Mouse (Mus musculus) layer of hippocampus, postnatal 36 days (tissue): ENCODE results near the gene Polg. TPM values are rescaled to one million over a fixed set of nuclear protein-coding genes. Genes with fewer than 3 reads are reported as not detected.

Experiments used
- DNase-seq, 2 experiments: peaks; one replicate each; pipeline ENCODE4 v3.0.0; 2022
- total RNA-seq, 2 experiments: library from RNA; stranded (reverse); gene quantifications; 2 replicates each; pipeline ENCODE4 v1.2.3; 2021

The Polg gene
- total RNA-seq: 10 to 100 TPM; 87.0 to 90.7 TPM

GRCm38 (mm10) chr7:79466053-79466901 is at the start of gene Polg:
Gene Polg (minus strand): TSS chr7:79466362.
- DNase-seq: peak; percentile 100

- DNase-seq: no peak
Observed at GRCm38 (mm10) chr7:79515861-79516260, 49.7 kb upstream of the Polg start.

DNA sequence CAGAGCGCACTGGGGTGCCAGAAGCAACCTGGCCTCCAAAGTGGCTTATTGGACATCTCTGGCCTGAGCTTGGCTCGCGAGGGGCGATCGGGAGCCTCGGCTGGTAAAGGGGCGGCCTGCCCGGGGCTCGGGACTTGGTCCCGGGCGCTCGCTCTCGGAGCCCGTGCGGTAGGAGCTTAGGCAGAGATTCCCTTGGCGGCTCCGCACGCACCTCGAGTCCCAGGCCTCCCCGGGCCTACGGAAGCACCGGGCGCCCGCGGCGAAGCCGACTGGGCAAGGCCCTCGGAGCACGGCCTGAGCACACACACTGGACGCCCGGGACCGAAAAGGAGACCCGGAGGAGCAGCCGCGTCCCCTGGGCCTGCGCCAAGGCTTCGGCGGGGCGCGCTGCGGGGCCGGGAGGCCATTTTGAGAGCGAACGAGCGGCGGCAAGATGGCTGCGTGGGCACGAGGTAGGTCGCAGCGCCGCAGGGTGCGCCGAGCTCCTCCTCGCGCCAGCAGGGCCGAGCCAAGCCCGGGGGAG is 49.1 kb upstream of the Polg start:
- DNase-seq: no peak

DNA sequence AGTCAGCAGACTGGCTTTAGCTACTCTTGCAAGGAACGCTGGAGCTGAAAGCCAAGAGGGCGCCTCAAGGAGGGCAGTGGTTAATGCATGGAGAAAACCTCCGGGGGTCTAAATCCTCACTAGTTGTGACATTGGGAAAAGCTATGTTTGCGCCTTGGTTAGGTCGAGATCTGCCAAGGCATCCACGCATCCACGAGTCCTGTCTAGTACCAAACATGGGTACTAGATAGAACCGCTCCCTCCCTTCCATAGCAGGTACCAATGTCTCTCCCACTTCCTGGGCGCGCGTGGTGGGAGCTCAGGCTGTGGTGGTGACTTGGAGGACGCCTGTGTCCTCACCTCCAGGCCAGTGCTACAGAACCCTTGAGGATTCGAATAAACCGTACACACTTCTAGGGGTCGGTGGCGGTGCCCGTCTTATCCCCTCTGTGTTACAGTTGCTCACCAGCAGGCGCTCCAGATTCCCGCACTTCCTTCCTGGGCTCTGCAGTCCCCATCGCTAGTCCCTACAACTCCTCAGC is 48.3 kb upstream of the Polg start:
- DNase-seq: no peak

DNA sequence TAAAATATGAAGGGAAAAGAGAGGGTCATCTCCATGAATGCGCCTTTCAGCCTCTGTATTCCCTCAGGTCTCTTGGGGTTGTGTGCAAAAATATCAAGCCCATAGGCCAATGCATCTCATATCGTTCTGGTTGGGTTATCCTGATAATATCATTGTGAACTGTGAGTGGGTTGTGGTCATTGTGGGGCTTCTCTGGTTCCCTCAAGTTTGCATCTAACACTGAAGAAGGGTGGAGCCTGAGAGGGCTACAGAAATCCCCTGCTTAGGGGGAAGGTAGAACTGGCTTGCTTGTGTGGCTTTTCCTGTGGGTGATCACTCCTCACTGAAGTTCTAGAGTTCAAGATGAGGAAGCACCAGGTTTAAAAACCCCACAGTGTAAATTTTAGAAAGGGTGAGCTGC is 47.3 kb upstream of the Polg start:
- DNase-seq: no peak

GRCm38 (mm10) chr7:79512496-79512895 is 46.3 kb upstream of the Polg start:
- DNase-seq: no peak

GRCm38 (mm10) chr7:79511656-79512055 is 45.5 kb upstream of the Polg start:
- no peak for DNase-seq

GRCm38 (mm10) chr7:79511181-79511580 is 45.0 kb upstream of the Polg start:
- DNase-seq: no peak

- DNase-seq: no peak
Observed at GRCm38 (mm10) chr7:79510686-79511085, 44.5 kb upstream of the Polg start.

DNA sequence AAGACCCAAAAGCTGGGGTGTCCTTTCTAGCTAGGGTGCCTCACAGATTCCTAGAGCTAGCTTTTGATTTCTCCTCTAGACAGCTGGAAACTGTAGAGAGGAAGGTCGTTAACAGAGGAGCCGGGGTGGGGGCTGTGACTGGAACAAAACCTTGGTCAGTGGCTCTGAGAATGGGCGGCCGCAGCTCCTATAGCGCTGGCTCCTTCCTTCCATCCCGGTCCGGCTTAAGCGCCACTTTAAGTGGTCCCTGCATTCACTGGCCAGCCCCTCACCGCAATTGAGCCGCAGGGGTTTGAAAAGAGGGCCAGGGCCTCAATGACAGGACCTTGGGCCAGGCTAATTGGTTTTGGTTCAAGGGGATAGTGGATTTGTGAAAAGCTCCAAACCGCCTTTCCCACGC is 43.5 kb upstream of the Polg start:
- DNase-seq: no peak

- DNase-seq: no peak
Observed at GRCm38 (mm10) chr7:79509235-79509607, 43.1 kb upstream of the Polg start.

- no peak for DNase-seq
Observed at GRCm38 (mm10) chr7:79508280-79509234, 42.4 kb upstream of the Polg start.

- no peak for DNase-seq
Observed at GRCm38 (mm10) chr7:79507756-79508155, 41.6 kb upstream of the Polg start.

DNA sequence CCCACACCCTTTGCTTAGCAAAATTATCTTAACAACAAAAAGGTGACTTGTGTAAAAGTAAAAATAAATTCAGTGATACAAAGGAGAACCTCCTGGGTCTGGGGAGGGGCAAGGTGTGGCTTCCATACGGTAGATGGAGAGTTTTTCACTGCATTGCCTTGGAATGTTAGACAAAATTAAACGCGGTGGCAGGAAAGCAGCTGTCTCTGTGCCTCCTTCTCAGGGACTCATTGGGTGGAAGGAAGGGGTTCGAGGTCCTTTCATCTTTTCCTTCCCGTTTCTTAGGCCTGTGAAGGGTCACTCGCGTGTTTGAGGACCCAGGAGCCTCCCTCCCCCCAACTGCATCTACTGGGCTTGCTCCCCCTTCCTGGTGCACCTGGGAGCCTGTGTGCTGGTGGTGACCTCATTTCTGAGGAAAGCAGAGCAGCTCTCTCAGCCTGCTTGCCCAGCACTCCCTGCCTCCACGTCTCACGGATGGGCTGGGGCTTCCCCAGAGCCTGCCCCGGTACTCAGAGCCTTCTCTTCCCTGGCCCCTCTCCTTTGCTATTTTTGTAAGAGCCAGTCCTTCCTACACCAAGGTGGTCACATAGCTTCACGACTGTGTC is 41.0 kb upstream of the Polg start:
- no peak for DNase-seq

DNA sequence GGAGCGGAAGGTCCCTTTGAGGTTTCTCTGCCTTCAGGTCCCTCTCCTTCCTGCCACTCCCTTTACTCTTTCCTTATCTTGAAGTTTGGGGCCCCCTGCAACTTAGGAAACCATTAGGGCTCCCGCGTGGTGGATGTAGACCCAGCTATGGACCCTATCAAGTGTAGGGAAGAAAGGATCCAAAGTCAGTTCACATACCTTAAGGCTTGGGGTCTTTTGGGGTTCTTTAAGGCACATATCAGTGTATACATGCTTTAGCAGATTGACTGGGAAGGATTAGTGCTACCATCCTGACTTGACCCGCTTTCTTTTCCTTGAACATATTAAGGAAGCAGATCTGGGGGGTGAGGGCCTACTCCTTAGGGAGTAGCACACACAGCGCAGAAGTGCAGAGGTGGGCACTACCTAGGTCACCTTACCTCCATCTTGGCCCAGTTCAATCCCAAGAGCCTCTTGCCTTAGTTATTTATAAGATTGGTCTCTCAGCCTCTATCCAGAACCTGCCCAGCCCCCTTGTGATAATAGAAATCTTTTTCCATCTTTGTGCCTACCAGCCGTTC is 40.4 kb upstream of the Polg start:
- DNase-seq: no peak

GRCm38 (mm10) chr7:79505876-79506530 is 39.8 kb upstream of the Polg start:
- no peak for DNase-seq

DNA sequence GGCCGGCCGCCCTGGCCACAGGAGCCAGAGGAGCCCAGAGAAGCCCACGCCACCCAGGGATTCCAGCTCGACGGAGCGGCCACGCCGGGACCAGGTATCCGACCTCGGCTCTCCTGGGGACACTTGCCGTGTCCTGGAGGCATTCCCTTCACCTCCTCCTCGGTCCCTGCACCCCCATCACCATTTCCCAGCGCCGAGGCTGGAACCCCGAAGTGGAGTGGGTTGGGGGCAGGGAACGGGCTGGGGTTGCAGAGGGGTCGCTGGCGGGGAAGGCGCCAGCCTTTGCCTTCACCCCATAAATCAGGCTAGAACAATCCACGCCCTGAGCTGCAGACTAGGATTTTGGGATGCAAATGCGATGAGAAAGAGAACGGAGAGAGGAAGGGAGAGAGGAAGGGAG is 39.2 kb upstream of the Polg start:
- no peak for DNase-seq

GRCm38 (mm10) chr7:79504723-79505122 is 38.6 kb upstream of the Polg start:
- DNase-seq: peak; percentile 94

DNA sequence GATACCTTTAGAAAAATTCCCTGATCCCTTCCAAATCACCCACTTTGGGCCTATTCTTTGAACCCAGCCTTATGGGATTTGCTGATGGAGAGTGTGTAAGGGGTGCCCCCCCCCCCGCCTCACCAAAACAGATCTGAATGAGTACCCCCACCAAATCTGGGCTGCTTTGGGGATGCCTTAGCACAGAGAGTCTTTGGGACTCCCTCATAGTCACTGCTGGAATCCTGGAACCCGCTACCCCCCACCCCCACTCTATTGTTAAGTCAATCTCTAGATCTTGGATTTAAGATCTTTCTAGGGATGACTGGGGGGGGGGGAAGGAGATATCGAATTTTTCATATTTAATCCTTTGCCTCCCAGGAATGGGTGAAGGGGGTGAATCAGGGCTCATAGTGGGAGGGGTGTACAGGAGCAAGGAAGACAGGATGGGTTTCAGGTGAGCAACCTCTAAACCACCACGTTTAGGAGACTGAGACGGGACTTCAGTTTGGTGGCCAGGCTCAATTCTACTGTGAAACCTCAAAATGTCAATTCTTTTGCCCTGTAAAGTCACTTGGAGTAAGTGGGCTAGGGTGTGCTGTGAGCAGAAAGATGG is 37.6 kb upstream of the Polg start:
- no peak for DNase-seq

- DNase-seq: peak in 1 of 2 experiments; percentile 25
Observed at GRCm38 (mm10) chr7:79503103-79503455, 36.9 kb upstream of the Polg start.
